Mouse (Mus musculus) midbrain, postnatal 0 days (tissue): ENCODE data around the gene Nkx1-2. TPM values are rescaled to one million over a fixed set of nuclear protein-coding genes. Genes with fewer than 3 reads are reported as not detected.
A peak's percentile ranks its signal among the peaks of the same experiment; 100 is the strongest.

Experiments used
- ATAC-seq: fragments of 200-750 bp; cut with Nextera tagmentation; 2 replicates; pipeline ENCODE4 v1.8.0; 2017; ENCODE audit warnings: moderate number of reproducible peaks, mild to moderate bottlenecking, moderate TSS enrichment, moderate library complexity; ENCODE audit not compliant: low FRiP score
- DNase-seq: peaks from one replicate; pipeline ENCODE4 v3.0.0-alpha.2; 2015; ENCODE audit warnings: low spot score
- H3K27ac ChIP-seq: fragments of 300-500 bp; sonication (generic); 2 replicates; pipeline ENCODE4 v1.5.1; 2014; ENCODE audit warnings: low read depth, mild to moderate bottlenecking, low read length, mixed read lengths
- H3K27me3 ChIP-seq: fragments of 300-500 bp; sonication (generic); 2 replicates; pipeline ENCODE4 v1.6.1; 2014; ENCODE audit warnings: low read length, control low read depth, mixed read lengths; ENCODE audit not compliant: insufficient read depth
- H3K36me3 ChIP-seq: fragments of 300-500 bp; sonication (generic); 2 replicates; pipeline ENCODE4 v1.6.1; 2014; ENCODE audit warnings: low read length, control low read depth, mixed read lengths; ENCODE audit not compliant: insufficient read depth
- H3K4me1 ChIP-seq: fragments of 300-500 bp; sonication (generic); 2 replicates; pipeline ENCODE4 v1.6.1; 2014; ENCODE audit warnings: mild to moderate bottlenecking, control low read depth, antibody characterized with exemption, low read length, mixed read lengths; ENCODE audit not compliant: insufficient read depth
- H3K4me2 ChIP-seq: fragments of 300-500 bp; sonication (generic); 2 replicates; pipeline ENCODE4 v1.6.1; 2014; ENCODE audit warnings: low read depth, mild to moderate bottlenecking, low read length, mixed read lengths; ENCODE audit not compliant: poor library complexity, severe bottlenecking
- H3K4me3 ChIP-seq: fragments of 300-500 bp; sonication (generic); 2 replicates; pipeline ENCODE4 v1.5.1; 2014; ENCODE audit warnings: low read depth, mild to moderate bottlenecking, low read length, moderate library complexity
- H3K9ac ChIP-seq: fragments of 300-500 bp; sonication (generic); replicated peaks from 2 replicates; pipeline ENCODE4 v1.6.1; 2014; ENCODE audit warnings: mild to moderate bottlenecking, low read length, moderate library complexity, mixed read lengths; ENCODE audit not compliant: poor library complexity, severe bottlenecking
- H3K9me3 ChIP-seq: fragments of 300-500 bp; sonication (generic); 2 replicates; pipeline ENCODE4 v1.6.1; 2016; ENCODE audit warnings: low read length, control low read depth
- CTCF ChIP-seq: IDR thresholded peaks from 2 replicates; pipeline ENCODE4 v1.5.1; 2016; ENCODE audit warnings: antibody characterized with exemption, mild to moderate bottlenecking
- WGBS: fragments of 180-500 bp; shearing (Covaris S2); extraction: QIAGEN DNeasy Blood & Tissue Kit; methylation state at CpG from one replicate; pipeline ENCODE4 v1.1.7; 2014; 5-methylcytosine and 5-hydroxymethylcytosine counted together
- polyA plus RNA-seq: library from polyadenylated mRNA; unstranded; fragments of >200 nt; fragmentation: Nextera tagmentation; extraction: Ambion mirVana; gene quantifications from 2 replicates; pipeline ENCODE4 v1.2.1, GENCODE M21; 2015
- total RNA-seq: library from RNA; depleted of rRNA; stranded (reverse); fragments of >200 nt; gene quantifications from 2 replicates; pipeline ENCODE4 v1.2.3, GENCODE M21; 2014

Nkx1-2 gene
- total and polyA plus RNA-seq, 2 experiments from 2014 or later: 0.10 to 0.60 TPM

GRCm38 (mm10) chr7:132638446-132639087 is 39.1 kb upstream of the Nkx1-2 start:
- 64% methylated on average over 12 of the region's 12 CpGs for WGBS
- no peaks in the 10 kb centered on the region for H3K9me3 ChIP-seq
- H3K4me1 ChIP-seq: no peaks in the 10 kb centered on the region
- H3K4me2 ChIP-seq: no peak overlapping the region
- no peak overlapping the region for H3K9ac ChIP-seq
- ATAC-seq: no peak
- H3K4me3 ChIP-seq: no peak overlapping the region
- no peaks in the 10 kb centered on the region; the same call in 1 of the 2 replicates for H3K27me3 ChIP-seq
- H3K27ac ChIP-seq: no peak overlapping the region
- TF ChIP-seq CTCF: peak; percentile 87
- peaks cover 7% of the 10 kb centered on the region; the same call in 1 of the 2 replicates for H3K36me3 ChIP-seq
- DNase-seq: peak; percentile 83

DNA sequence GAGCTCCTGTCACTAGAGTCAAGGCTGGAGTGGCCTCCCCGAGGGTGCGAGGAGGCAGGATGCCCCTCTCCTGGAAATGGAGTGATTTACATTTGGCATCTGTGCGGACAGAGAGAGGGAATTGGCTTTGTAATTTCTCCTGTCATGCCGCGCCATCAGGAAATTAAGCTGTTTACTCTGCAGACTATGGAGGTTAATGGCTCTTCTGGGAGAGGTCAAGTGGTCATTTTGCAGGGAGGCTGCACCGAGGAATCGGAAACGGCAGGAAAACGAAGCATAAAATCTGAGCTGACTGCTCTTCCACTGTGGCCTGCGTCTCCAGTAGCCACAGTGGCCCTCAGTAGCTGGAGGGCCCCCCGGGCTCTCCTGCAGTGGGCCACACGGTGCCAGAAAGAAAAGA is 37.9 kb upstream of the Nkx1-2 start:
- DNase-seq (no peak), ATAC-seq (no peak)
- 21% methylated on average over 12 of the region's 12 CpGs for WGBS

DNA sequence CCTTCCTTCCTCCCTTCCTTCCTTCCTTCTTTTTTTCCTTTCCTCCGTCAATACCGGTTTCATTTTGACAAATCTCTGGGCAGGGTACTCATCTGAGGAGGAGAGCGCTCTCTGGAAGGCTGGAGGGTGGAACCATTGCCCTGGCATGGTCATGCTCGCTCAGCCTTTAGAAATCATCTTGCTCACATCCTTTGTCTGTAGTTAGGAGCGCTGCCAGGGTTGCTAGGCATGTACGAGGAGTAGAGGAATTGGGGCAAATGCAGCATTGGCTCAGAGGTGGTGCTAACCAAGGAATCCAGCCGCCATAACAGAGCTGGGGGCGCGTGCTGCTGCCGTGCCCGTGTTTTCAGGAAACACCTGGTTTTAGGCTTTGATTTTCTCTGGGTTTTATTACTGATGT is 31.9 kb upstream of the Nkx1-2 start:
- TF ChIP-seq CTCF: no peak
- peak; percentile 65 for ATAC-seq

More for the DNA sequence above, 37.9 kb upstream of the Nkx1-2 start:
- no peak overlapping the region for H3K4me3 ChIP-seq
- H3K27ac ChIP-seq: no peak overlapping the region
- no peaks in the 10 kb centered on the region; the same call in 1 of the 2 replicates for H3K27me3 ChIP-seq
- no peaks in the 10 kb centered on the region for H3K9me3 ChIP-seq
- H3K36me3 ChIP-seq: 0 out of 2 replicates have a peak, but pooled peaks cover 3% of the 10 kb centered on the region
- H3K4me1 ChIP-seq: no peaks in the 10 kb centered on the region
- H3K9ac ChIP-seq: no peak overlapping the region
- no peak for TF ChIP-seq CTCF
- H3K4me2 ChIP-seq: no peak overlapping the region

DNA sequence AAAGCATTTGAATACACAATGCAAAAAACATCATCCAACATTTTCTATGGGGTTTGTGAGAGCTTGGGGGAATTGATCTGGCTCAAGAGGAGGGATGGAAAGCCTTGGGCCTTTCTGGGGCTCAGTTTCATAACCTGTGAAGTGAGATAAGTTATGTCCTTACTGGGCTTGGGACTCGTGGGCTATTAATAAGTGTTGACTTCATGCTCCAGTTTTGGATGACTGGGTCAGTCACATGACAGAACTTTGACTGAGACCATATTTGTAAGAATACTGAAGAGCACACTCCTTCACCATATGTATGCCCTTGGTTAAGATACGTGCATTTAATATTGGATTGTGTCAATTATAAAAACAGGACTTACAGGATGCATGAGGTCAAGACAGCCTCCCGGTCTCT is 28.0 kb upstream of the Nkx1-2 start:
- no peak overlapping the region for H3K27ac ChIP-seq
- no peak overlapping the region for H3K4me2 ChIP-seq
- 88% methylated on average over 3 of the region's 3 CpGs for WGBS
- no peak for TF ChIP-seq CTCF
- no peak overlapping the region for H3K9ac ChIP-seq
- H3K9me3 ChIP-seq: no peaks in the 10 kb centered on the region
- DNase-seq (no peak), ATAC-seq (no peak)
- H3K4me1 ChIP-seq: no peaks in the 10 kb centered on the region
- no peaks in the 10 kb centered on the region for H3K27me3 ChIP-seq
- no peaks in the 10 kb centered on the region for H3K36me3 ChIP-seq
- no peak overlapping the region for H3K4me3 ChIP-seq

More for the DNA sequence above, 31.9 kb upstream of the Nkx1-2 start:
- no peaks in the 10 kb centered on the region for H3K27me3 ChIP-seq
- WGBS: 64% methylated on average over 11 of the region's 11 CpGs
- no peak overlapping the region for H3K4me2 ChIP-seq
- no peak overlapping the region for H3K9ac ChIP-seq
- DNase-seq: peak; percentile 84
- H3K4me3 ChIP-seq: no peak overlapping the region
- 0 out of 2 replicates have a peak, but pooled peaks cover 3% of the 10 kb centered on the region for H3K36me3 ChIP-seq
- H3K27ac ChIP-seq: no peak overlapping the region
- no peaks in the 10 kb centered on the region for H3K9me3 ChIP-seq
- H3K4me1 ChIP-seq: no peaks in the 10 kb centered on the region

DNA sequence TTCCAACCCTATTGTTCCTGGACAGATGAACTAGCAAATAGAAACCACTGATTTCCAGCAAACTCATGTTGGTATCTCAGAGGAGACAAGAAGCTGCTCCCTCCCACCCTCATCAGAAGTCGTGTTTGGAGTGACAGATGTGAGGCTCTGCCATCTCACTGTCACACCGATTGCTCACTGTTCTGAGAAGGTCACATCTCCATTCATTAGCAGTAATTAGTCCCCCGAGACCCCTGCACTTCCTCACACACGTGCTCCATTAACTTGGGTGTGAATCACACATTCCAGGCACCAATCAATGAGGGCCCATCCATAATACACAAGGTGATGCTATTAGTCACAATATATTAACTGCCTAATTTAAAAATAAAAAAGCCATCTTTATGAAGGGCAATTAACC is 26.7 kb upstream of the Nkx1-2 start:
- no peak for TF ChIP-seq CTCF
- H3K27me3 ChIP-seq: no peaks in the 10 kb centered on the region
- peak; percentile 7 for DNase-seq
- no peak overlapping the region for H3K4me2 ChIP-seq
- no peak overlapping the region for H3K4me3 ChIP-seq
- ATAC-seq: no peak
- no peaks in the 10 kb centered on the region for H3K4me1 ChIP-seq
- 54% methylated on average over 4 of the region's 4 CpGs for WGBS
- no peaks in the 10 kb centered on the region for H3K9me3 ChIP-seq
- H3K27ac ChIP-seq: no peak overlapping the region
- H3K36me3 ChIP-seq: no peaks in the 10 kb centered on the region
- H3K9ac ChIP-seq: no peak overlapping the region

DNA sequence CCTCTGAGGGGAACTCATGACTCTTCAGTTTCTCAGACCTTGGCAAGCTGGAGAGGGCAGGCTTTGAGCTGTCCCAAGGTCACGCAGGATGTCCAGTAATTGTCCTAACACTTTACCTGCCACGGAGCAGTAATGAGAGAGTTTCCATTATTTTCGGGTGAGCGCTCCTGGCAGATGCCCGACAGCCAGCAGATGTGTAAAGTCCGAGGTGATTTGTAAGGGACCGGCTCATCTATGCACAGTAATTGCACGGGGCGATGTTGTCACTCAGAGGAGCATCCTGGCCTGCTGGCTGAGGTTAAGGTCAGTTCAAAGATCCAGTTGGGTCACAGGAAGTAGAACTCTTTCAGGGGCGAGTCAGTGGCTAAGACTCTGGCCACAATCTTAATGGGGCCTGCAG is 24.7 kb upstream of the Nkx1-2 start:
- no peaks in the 10 kb centered on the region for H3K9me3 ChIP-seq
- ATAC-seq (no peak), DNase-seq (no peak)
- H3K4me2 ChIP-seq: no peak overlapping the region
- H3K36me3 ChIP-seq: no peaks in the 10 kb centered on the region
- H3K27ac ChIP-seq: no peak overlapping the region
- H3K4me1 ChIP-seq: no peaks in the 10 kb centered on the region
- no peaks in the 10 kb centered on the region for H3K27me3 ChIP-seq
- no peak overlapping the region for H3K9ac ChIP-seq
- no peak for TF ChIP-seq CTCF
- WGBS: 84% methylated on average over 10 of the region's 10 CpGs
- H3K4me3 ChIP-seq: no peak overlapping the region
